Mouse (Mus musculus) urinary bladder, adult 18-20 months (tissue): ENCODE measurements around the gene Olfr1150-ps1.

ENCODE experiments used
- DNase-seq, 2 experiments: peaks; one replicate each; pipeline ENCODE4 v3.0.0; 2022; ENCODE audit warnings: low spot score in 2 of 2, mixed read lengths in 2 of 2

The Olfr1150-ps1 gene

GRCm38 (mm10) chr2:87843693-87844092 is at the start of gene Olfr1150-ps1:
TSS of gene Olfr1150-ps1 (plus strand) at chr2:87843993.
- DNase-seq: no peak

- DNase-seq: no peak
Measured at GRCm38 (mm10) chr2:87800292-87800691, 43.5 kb upstream of the Olfr1150-ps1 start, which contains the start of gene Olfr1143. TSS of gene Olfr1143 (plus strand) at chr2:87800592.

DNA sequence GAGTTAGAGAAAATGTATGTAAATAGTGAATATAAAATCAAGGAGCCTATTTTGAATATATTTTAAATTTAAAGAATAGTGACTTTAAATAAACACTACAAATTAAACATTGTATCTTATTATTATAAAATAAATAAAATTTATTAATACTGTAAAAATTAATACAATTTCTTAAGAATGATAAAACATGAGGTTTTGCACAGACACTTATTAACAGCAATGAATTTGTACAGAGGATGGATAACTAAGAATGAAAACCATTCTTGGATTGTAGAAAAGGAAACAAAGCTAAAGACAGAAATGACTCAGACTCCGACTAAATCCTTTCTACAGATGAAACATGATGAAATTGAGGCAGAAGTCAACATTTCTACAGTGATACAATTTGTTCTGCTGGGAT is 34.3 kb upstream of the Olfr1150-ps1 start, which contains the start of gene Olfr1145:
Gene Olfr1145 (plus strand): TSS at position 301 of the 400 bp plus-strand sequence.
- DNase-seq: no peak

GRCm38 (mm10) chr2:87830233-87830632 is 13.6 kb upstream of the Olfr1150-ps1 start, which contains the start of gene Olfr1148:
TSS of gene Olfr1148 (plus strand) at chr2:87830533.
- DNase-seq: no peak

DNA sequence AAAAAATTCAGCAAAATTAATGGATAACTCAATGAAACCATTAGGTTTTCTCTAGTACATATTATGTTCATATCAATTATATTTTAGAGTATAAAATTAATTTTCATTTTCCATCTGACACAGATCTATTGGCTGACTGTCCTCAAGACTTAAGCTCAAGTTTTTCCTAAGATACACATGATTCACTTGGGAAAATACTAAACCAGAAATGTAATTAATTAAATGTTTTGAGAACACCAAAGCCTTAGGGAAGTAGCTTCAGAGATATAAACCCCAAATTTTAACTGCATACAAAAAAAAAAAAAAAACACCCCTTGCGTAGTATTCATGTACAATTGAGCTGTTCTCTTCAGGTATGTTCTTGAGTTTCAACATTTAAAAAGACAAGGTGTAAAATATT is 11.8 kb downstream of the Olfr1150-ps1 start, which contains the start of gene Olfr1151:
Gene Olfr1151 (plus strand): TSS at position 301 of the 400 bp plus-strand sequence.
- DNase-seq: no peak

- DNase-seq: no peak
Measured at GRCm38 (mm10) chr2:87866192-87866591, 22.4 kb downstream of the Olfr1150-ps1 start, which contains the start of gene Olfr1152. TSS of gene Olfr1152 (plus strand) at chr2:87866492.

GRCm38 (mm10) chr2:87894662-87895061 is 50.9 kb downstream of the Olfr1150-ps1 start, which contains the start of gene Olfr1153:
TSS of gene Olfr1153 (plus strand) at chr2:87894962.
- no peak for DNase-seq
